Mouse (Mus musculus): ENCODE measurements around the gene Klhl5.

The Klhl5 gene

GRCm38 (mm10) chr5:65106876-65107772 lies at the start of gene Klhl5:
Gene Klhl5 (plus strand): TSS chr5:65107539.
- peak; percentile 77 for DNase-seq

- DNase-seq, result no peak
Observed at GRCm38 (mm10) chr5:65057596-65057995, 49.7 kb upstream of the Klhl5 start.

- no peak for DNase-seq
Observed at GRCm38 (mm10) chr5:65059806-65060205, 47.5 kb upstream of the Klhl5 start.

GRCm38 (mm10) chr5:65062236-65062635 lies 45.1 kb upstream of the Klhl5 start:
- no peak for DNase-seq

- DNase-seq, result no peak
Observed at GRCm38 (mm10) chr5:65063266-65063665, 44.1 kb upstream of the Klhl5 start.

GRCm38 (mm10) chr5:65068166-65068565 lies 39.2 kb upstream of the Klhl5 start:
- no peak for DNase-seq

- DNase-seq, result no peak
Observed at GRCm38 (mm10) chr5:65069872-65070271, 37.5 kb upstream of the Klhl5 start.

- no peak for DNase-seq
Observed at GRCm38 (mm10) chr5:65071689-65072118, 35.6 kb upstream of the Klhl5 start.

GRCm38 (mm10) chr5:65073247-65073646 lies 34.1 kb upstream of the Klhl5 start:
- no peak for DNase-seq

- DNase-seq, result no peak
Observed at GRCm38 (mm10) chr5:65074693-65075092, 32.6 kb upstream of the Klhl5 start.

- no peak for DNase-seq
Observed at GRCm38 (mm10) chr5:65076087-65076486, 31.3 kb upstream of the Klhl5 start.

- no peak for DNase-seq
Observed at GRCm38 (mm10) chr5:65076748-65077147, 30.6 kb upstream of the Klhl5 start.

GRCm38 (mm10) chr5:65078081-65078480 lies 29.3 kb upstream of the Klhl5 start:
- DNase-seq, result no peak

- no peak for DNase-seq
Observed at GRCm38 (mm10) chr5:65079881-65080280, 27.5 kb upstream of the Klhl5 start.

- DNase-seq, result no peak
Observed at GRCm38 (mm10) chr5:65081836-65082235, 25.5 kb upstream of the Klhl5 start.

GRCm38 (mm10) chr5:65086522-65086921 lies 20.8 kb upstream of the Klhl5 start:
- no peak for DNase-seq

- no peak for DNase-seq
Observed at GRCm38 (mm10) chr5:65089707-65090106, 17.6 kb upstream of the Klhl5 start.

- no peak for DNase-seq
Observed at GRCm38 (mm10) chr5:65091184-65091858, 16.0 kb upstream of the Klhl5 start.

- no peak for DNase-seq
Observed at GRCm38 (mm10) chr5:65091921-65092320, 15.4 kb upstream of the Klhl5 start, which contains the start of gene Tmem156. Gene Tmem156 (minus strand): TSS chr5:65092132.

GRCm38 (mm10) chr5:65093769-65094168 lies 13.6 kb upstream of the Klhl5 start:
- DNase-seq, result no peak

- DNase-seq, result no peak
Observed at GRCm38 (mm10) chr5:65094902-65095545, 12.3 kb upstream of the Klhl5 start.

GRCm38 (mm10) chr5:65096082-65096481 lies 11.3 kb upstream of the Klhl5 start:
- no peak for DNase-seq

GRCm38 (mm10) chr5:65096805-65097204 lies 10.5 kb upstream of the Klhl5 start:
- DNase-seq, result no peak

- DNase-seq, result no peak
Observed at GRCm38 (mm10) chr5:65097457-65097856, 9.9 kb upstream of the Klhl5 start.
